Mouse (Mus musculus) embryonic facial prominence, embryonic 11.5 days (tissue): ENCODE data around the gene Mfap1b. TPM values are rescaled to one million over a fixed set of nuclear protein-coding genes. Genes with fewer than 3 reads are reported as not detected.

Experiments used
- ATAC-seq: fragments of 200-750 bp; cut with Nextera tagmentation; replicated peaks from 2 replicates; pipeline ENCODE4 v1.8.0; 2017; ENCODE audit warnings: low read depth; ENCODE audit not compliant: insufficient number of reproducible peaks, low FRiP score, low TSS enrichment
- DNase-seq: peaks from one replicate; pipeline ENCODE4 v3.0.0-alpha.2; 2015; ENCODE audit warnings: low spot score
- H3K27ac ChIP-seq: fragments of 300-500 bp; sonication (generic); replicated peaks from 2 replicates; pipeline ENCODE4 v1.5.1; 2014; ENCODE audit warnings: mild to moderate bottlenecking, low read depth, low read length, control low read depth
- H3K27me3 ChIP-seq: fragments of 300-500 bp; sonication (generic); 2 replicates; pipeline ENCODE4 v1.6.1; 2014; ENCODE audit warnings: mild to moderate bottlenecking, low read length, moderate library complexity, mixed read lengths; ENCODE audit not compliant: control insufficient read depth, insufficient read depth
- H3K36me3 ChIP-seq: fragments of 300-500 bp; sonication (generic); replicated peaks from 2 replicates; pipeline ENCODE4 v1.6.1; 2014; ENCODE audit warnings: low read depth, mild to moderate bottlenecking, low read length, moderate library complexity, mixed read lengths; ENCODE audit not compliant: control insufficient read depth, insufficient read depth
- H3K4me1 ChIP-seq: fragments of 300-500 bp; sonication (generic); 2 replicates; pipeline ENCODE4 v1.6.1; 2014; ENCODE audit warnings: low read length, mixed read lengths; ENCODE audit not compliant: control insufficient read depth, insufficient read depth
- H3K4me2 ChIP-seq: fragments of 300-500 bp; sonication (generic); 2 replicates; pipeline ENCODE4 v1.6.1; 2014; ENCODE audit warnings: low read depth, mild to moderate bottlenecking, control low read depth, low read length, moderate library complexity
- H3K4me3 ChIP-seq: fragments of 300-500 bp; sonication (generic); 2 replicates; pipeline ENCODE4 v1.5.1; 2014; ENCODE audit warnings: low read depth, low read length, control low read depth
- H3K9ac ChIP-seq: fragments of 300-500 bp; sonication (generic); replicated peaks from 2 replicates; pipeline ENCODE4 v1.6.1; 2014; ENCODE audit warnings: mild to moderate bottlenecking, control low read depth, low read length
- H3K9me3 ChIP-seq: fragments of 300-500 bp; sonication (generic); replicated peaks from 2 replicates; pipeline ENCODE4 v1.6.1; 2016; ENCODE audit warnings: mild to moderate bottlenecking, low read length, inconsistent platforms, mixed read lengths; ENCODE audit not compliant: control insufficient read depth
- WGBS: fragments of 180-500 bp; shearing (Covaris S2); extraction: QIAGEN DNeasy Blood & Tissue Kit; methylation state at CpG from one replicate; pipeline ENCODE4 v1.1.7; 2014; 5-methylcytosine and 5-hydroxymethylcytosine counted together
- polyA plus RNA-seq: library from polyadenylated mRNA; unstranded; fragments of >200 nt; fragmentation: Nextera tagmentation; extraction: Ambion mirVana; gene quantifications from 2 replicates; pipeline ENCODE4 v1.2.1, GENCODE M21; 2014

Mfap1b gene
- polyA plus RNA-seq, 1 experiment from 2014 or later, result 74.6 TPM

DNA sequence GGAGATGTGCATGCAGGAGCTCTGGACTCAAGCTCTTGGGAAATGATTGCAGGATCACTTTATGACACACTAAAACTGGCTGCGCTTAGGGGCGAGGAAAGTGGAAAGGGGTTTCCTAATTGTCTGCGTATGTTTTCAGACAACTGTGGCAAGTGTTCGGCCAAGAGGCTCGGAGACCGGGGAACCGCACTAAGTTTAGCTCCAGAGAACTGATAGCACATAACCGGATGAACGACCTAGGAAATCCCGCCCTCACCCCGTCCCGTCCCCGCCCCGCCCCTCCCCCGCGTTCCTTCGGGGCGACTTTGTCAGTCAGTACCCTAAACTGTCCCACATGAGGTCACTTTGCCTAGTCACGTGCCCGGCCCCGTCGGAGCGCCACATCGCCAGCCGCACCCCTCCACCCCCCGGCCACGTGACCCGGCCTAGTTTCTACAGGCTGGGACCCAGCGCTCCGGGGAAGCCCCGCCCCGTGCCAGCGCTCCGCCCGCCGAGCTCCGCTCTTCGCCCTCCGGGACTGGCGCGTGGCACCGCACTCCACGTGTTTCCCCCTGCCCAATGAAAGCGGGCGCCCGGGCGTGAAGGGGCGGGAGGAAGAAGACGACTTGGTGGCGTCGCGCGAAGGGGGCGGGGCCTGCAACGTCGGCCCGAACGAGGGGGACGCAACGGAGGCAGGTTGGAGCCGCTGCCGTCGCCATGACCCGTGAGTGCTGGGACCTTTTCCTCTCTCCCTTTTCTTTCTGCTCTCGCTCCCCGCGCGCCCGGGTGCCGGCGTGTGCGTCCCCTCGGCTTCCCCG lies 24.9 kb downstream of the Mfap1b start, which contains the start of gene Serf2:
Gene Serf2 (plus strand): TSS at position 457 of the 797 bp plus-strand sequence.
- DNase-seq (peak; percentile 99), ATAC-seq (peak; percentile 97)
- peak within 1 kb of the TSS; percentile 96 for H3K9ac ChIP-seq
- H3K36me3 ChIP-seq, result no peaks in the 10 kb centered on the region; the same call in 1 of the 2 replicates
- whole genome bisulfite sequencing, result under 1% methylated on average over 58 of the region's 74 CpGs
- no peaks in the 10 kb centered on the region for H3K9me3 ChIP-seq
- no peaks in the 10 kb centered on the region for H3K4me1 ChIP-seq
- no peaks in the 10 kb centered on the region for H3K27me3 ChIP-seq
- H3K4me3 ChIP-seq, result peak within 1 kb of the TSS; percentile 98
- H3K27ac ChIP-seq, result peak within 1 kb of the TSS; percentile 77
- peak within 1 kb of the TSS; percentile 65 for H3K4me2 ChIP-seq

DNA sequence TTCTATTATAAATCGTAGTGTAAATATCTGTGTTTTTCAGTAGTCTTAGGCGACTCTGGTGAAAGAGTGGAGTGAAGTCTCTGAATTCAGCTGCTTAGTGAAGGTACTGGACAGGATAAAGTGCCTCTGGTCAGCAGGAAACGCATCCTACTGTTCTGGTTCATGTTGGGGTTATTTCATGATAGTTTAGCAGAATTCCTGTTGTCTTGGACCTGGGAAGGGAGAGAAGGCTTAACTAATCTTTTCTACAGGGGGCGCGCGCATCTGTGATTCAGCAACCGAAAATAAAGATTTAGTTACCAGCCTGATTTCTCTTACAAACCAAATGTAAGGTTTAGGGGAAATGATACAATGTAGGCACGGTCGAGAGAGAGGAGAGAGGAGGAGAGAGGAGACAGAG lies 25.7 kb downstream of the Mfap1b start:
- Histone ChIP-seq H3K4me2 (peak overlapping the region; percentile 65), H3K27ac (peak overlapping the region; percentile 72; the same call in 1 of the 2 replicates), H3K4me1 (no peaks in the 10 kb centered on the region), H3K9me3 (no peaks in the 10 kb centered on the region), H3K4me3 (peak overlapping the region; percentile 98), H3K36me3 (no peaks in the 10 kb centered on the region; the same call in 1 of the 2 replicates), H3K9ac (peak overlapping the region; percentile 52), H3K27me3 (no peaks in the 10 kb centered on the region)
- ATAC-seq (no peak), DNase-seq (peak; percentile 64)
- WGBS, result 17% methylated on average over 9 of the region's 9 CpGs

DNA sequence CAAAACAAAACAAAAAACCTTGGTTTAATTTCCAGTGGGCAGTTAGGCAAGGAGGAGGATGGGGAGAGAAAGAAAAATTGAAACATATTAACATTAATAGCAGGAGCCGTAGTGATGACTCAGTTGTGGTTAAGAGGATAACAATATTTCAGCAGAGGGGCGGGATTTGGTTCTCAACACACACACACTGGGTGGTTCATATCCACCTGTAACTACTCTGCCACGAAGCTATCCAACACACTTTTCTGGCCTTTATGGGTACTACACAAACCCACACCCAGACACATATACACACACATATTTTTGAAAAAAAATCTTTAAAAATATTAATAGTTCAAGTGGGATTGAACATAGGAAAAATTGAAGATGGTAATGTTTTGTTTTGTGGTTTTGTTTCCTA lies 26.9 kb downstream of the Mfap1b start:
- no peaks in the 10 kb centered on the region for H3K27me3 ChIP-seq
- H3K9me3 ChIP-seq, result no peaks in the 10 kb centered on the region
- no peak overlapping the region for H3K4me2 ChIP-seq
- H3K4me1 ChIP-seq, result no peaks in the 10 kb centered on the region
- no peak overlapping the region for H3K9ac ChIP-seq
- 91% methylated on average over 3 of the region's 3 CpGs for WGBS
- ATAC-seq (no peak), DNase-seq (no peak)
- no peak overlapping the region for H3K27ac ChIP-seq
- no peaks in the 10 kb centered on the region for H3K36me3 ChIP-seq
- H3K4me3 ChIP-seq, result no peak overlapping the region

DNA sequence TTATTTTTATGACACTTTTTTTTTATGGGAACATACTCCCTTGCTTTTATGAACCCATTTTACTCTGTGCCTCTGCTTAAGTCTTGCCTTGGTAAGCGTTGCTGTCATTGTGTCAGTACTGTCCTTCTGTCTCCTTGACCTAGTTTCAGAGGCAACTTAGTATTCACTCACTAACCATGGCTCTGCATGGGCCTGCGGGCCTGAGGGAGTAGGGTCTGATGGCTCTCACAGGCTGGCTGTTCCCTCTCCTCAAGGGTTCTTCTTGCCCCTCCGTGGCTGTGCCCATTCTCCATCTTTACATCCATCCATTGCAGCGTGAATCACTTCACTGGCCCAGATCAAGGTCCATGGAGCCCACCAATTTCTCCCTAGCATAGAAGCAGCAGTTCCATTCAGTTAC lies 27.4 kb downstream of the Mfap1b start:
- no peaks in the 10 kb centered on the region for H3K36me3 ChIP-seq
- ATAC-seq (no peak), DNase-seq (no peak)
- H3K27me3 ChIP-seq, result no peaks in the 10 kb centered on the region
- H3K4me1 ChIP-seq, result no peaks in the 10 kb centered on the region
- no peak overlapping the region for H3K9ac ChIP-seq
- 78% methylated on average over 4 of the region's 4 CpGs for WGBS
- H3K9me3 ChIP-seq, result no peaks in the 10 kb centered on the region
- H3K27ac ChIP-seq, result no peak overlapping the region
- H3K4me2 ChIP-seq, result no peak overlapping the region
- no peak overlapping the region for H3K4me3 ChIP-seq

DNA sequence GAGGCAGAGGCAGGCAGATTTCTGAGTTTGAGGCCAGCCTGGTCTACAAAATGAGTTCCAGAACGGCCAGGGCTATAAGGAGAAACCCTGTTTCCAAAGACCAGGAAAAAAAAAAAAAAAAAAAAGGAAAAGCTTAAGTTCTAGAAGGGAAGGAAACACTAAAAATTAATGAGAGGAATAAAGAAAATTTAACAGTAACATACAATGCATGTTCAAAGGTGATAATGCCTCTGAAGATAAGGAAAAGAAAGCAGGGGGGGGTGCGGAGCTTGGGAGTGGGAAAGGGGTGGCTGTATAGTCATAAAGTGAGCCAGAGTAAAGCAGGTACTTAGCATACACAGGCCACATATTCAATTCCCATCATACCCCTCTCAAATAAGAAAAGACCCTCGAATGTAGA lies 28.8 kb downstream of the Mfap1b start:
- ATAC-seq, result no peak
- WGBS, result 82% methylated on average over 3 of the region's 3 CpGs
- H3K4me1 ChIP-seq, result no peaks in the 10 kb centered on the region

DNA sequence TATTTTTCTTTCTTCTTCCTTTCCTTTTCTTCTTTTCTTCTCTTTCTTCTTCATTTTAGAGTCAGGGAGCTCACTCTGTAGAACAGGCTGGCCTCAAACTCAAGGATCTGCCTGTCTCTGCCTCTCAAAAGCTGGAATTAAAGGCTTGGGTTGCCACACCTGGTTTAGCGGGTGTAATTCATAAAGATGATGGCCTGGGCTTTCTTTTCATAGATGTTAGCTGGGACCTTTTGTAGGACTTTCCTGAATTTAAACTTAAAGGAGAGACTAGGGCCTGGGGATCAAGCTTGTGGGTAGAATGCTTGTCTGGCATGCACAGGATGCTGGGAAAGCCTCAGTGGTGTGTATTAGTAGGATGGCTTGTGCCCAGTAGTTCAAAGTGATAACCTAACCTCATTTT lies 29.7 kb downstream of the Mfap1b start, which contains the start of gene Ell3:
Gene Ell3 (minus strand): TSS at position 101 of the 400 bp plus-strand sequence.
- H3K4me3 ChIP-seq, result no peak within 1 kb of the TSS
- H3K9me3 ChIP-seq, result no peaks in the 10 kb centered on the region
- no peak within 1 kb of the TSS for H3K9ac ChIP-seq
- H3K36me3 ChIP-seq, result peaks cover 4% of the 10 kb centered on the region; the same call in 1 of the 2 replicates
- no peak within 1 kb of the TSS for H3K4me2 ChIP-seq
- H3K27ac ChIP-seq, result no peak within 1 kb of the TSS
- no peaks in the 10 kb centered on the region for H3K4me1 ChIP-seq
- no peak for DNase-seq
- no peak for ATAC-seq
- H3K27me3 ChIP-seq, result no peaks in the 10 kb centered on the region
- 81% methylated on average over 1 of the region's 1 CpGs for WGBS

More for the DNA sequence above, 28.8 kb downstream of the Mfap1b start:
- Histone ChIP-seq H3K27me3 (no peaks in the 10 kb centered on the region), H3K9me3 (no peaks in the 10 kb centered on the region), H3K4me2 (no peak overlapping the region), H3K36me3 (no peaks in the 10 kb centered on the region), H3K27ac (no peak overlapping the region), H3K9ac (no peak overlapping the region), H3K4me3 (no peak overlapping the region)
- DNase-seq, result no peak

DNA sequence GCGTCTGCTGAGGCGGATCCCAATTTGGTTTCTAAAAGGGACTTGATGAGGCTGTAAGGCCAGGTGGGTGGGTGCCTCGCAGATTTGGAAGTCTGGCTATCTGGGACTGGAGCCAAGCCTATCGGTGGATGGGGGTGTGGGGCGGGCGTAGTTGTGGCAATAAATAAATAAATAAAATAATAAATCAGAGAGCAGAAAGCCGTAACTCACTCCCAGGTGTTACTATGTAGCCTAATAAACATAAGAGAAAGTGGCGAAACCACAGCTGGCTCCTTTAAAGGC lies 30.9 kb downstream of the Mfap1b start:
- no peaks in the 10 kb centered on the region for H3K9me3 ChIP-seq
- no peaks in the 10 kb centered on the region for H3K27me3 ChIP-seq
- ATAC-seq, result no peak
- peak overlapping the region; percentile 44 for H3K4me3 ChIP-seq
- no peaks in the 10 kb centered on the region for H3K4me1 ChIP-seq
- DNase-seq, result no peak
- WGBS, result 23% methylated on average over 8 of the region's 8 CpGs
- H3K9ac ChIP-seq, result peak overlapping the region; percentile 22; the same call in 1 of the 2 replicates
- peaks cover 7% of the 10 kb centered on the region for H3K36me3 ChIP-seq
- H3K4me2 ChIP-seq, result peak overlapping the region; percentile 79
- no peak overlapping the region for H3K27ac ChIP-seq

DNA sequence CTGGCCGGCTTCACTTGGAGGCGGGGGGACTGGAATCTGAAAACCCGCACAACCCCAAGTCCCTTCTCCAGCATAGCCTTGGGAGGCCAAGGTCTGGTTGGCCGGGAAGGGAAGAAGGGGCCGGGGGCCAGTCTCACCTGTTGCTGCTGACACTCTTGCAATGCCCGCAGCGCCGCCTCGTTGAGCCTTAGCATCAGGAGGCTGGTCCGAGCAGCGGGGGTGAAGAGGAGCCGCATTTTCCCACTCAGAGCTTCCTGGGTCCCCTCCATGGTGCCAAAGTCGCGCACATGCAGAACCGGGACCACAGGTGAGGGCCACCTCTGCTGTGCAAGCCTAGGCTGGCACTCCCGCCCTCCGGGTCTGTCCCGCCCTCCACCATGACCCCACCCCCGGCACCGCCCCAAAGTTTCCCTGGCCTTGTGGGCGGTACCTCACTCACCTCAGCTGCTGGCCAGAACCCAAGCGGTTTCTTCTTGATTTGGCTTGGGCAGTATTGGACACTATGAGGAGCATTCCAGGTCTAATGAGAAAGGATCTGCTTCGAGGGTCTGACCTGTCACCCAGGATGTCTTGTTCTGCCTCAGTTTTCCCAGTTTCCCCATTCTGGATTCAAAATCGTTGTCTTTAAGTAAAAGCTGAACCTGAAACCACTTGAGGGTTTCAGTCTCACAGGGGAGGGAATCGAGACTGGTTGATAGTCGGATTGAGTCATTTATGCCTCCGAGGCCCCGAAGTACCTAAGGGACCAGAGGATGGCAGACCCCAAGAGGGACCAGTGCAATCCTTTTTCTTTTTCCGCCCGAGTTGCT lies 31.4 kb downstream of the Mfap1b start:
- peak; percentile 63 for ATAC-seq
- peak; percentile 67 for DNase-seq
- Histone ChIP-seq H3K9ac (peak overlapping the region; percentile 45), H3K4me1 (no peaks in the 10 kb centered on the region), H3K4me3 (peak overlapping the region; percentile 44), H3K36me3 (peaks cover 9% of the 10 kb centered on the region), H3K4me2 (peak overlapping the region; percentile 79), H3K27me3 (no peaks in the 10 kb centered on the region), H3K9me3 (no peaks in the 10 kb centered on the region), H3K27ac (no peak overlapping the region)
- 2% methylated on average over 30 of the region's 30 CpGs for WGBS
